Mouse (Mus musculus) liver, embryonic 14.5 days (tissue): ENCODE data around the gene Adamts4. TPM values are rescaled to one million over a fixed set of nuclear protein-coding genes. Genes with fewer than 3 reads are reported as not detected.

Source experiments
- ATAC-seq: fragments of 200-750 bp; cut with Nextera tagmentation; 2 replicates; pipeline ENCODE4 v1.8.0; 2017; ENCODE audit warnings: moderate number of reproducible peaks, mild to moderate bottlenecking, moderate library complexity; ENCODE audit not compliant: insufficient read depth
- DNase-seq, 3 experiments: peaks; one replicate each; pipeline ENCODE4 v3.0.0-alpha.2; 2012 to 2013; ENCODE audit warnings: low read depth in 3 of 3, low spot score in 3 of 3
- H3K27ac ChIP-seq: fragments of 300-500 bp; sonication (generic); 2 replicates; pipeline ENCODE4 v1.5.1; 2014; ENCODE audit warnings: moderate library complexity, mild to moderate bottlenecking, control low read depth, inconsistent platforms
- H3K27me3 ChIP-seq: fragments of 300-500 bp; sonication (generic); 2 replicates; pipeline ENCODE4 v1.6.1; 2014; ENCODE audit warnings: mild to moderate bottlenecking, low read length, moderate library complexity; ENCODE audit not compliant: control insufficient read depth, insufficient read depth
- H3K36me3 ChIP-seq: fragments of 300-500 bp; sonication (generic); replicated peaks from 2 replicates; pipeline ENCODE4 v1.6.1; 2014; ENCODE audit warnings: low read depth; ENCODE audit not compliant: control insufficient read depth, insufficient read depth
- H3K4me1 ChIP-seq, 2 experiments: fragments of 200-500 bp in 1 of 2; fragments of 300-500 bp in 1 of 2; sonication (generic) in 1 of 2; replicated peaks; 2 replicates each; pipeline ENCODE4 v1.6.1; 2012 to 2014; ENCODE audit warnings: antibody characterized with exemption in 1 of 2, inconsistent platforms in 1 of 2, low read length in 1 of 2; ENCODE audit not compliant: control insufficient read depth in 2 of 2, insufficient read depth in 2 of 2
- H3K4me2 ChIP-seq: fragments of 300-500 bp; sonication (generic); 2 replicates; pipeline ENCODE4 v1.6.1; 2014; ENCODE audit warnings: low read depth, mild to moderate bottlenecking, control low read depth, moderate library complexity
- H3K4me3 ChIP-seq, 2 experiments: fragments of 200-500 bp in 1 of 2; fragments of 300-500 bp in 1 of 2; sonication (generic) in 1 of 2; 2 replicates each; pipeline ENCODE4 v1.5.1; 2012 to 2014; ENCODE audit warnings: low read depth in 2 of 2, low read length in 2 of 2, mild to moderate bottlenecking in 2 of 2, control low read depth in 1 of 2, inconsistent platforms in 1 of 2, moderate library complexity in 1 of 2; ENCODE audit not compliant: insufficient read depth in 1 of 2
- H3K9ac ChIP-seq: fragments of 300-500 bp; sonication (generic); replicated peaks from 2 replicates; pipeline ENCODE4 v1.6.1; 2014; ENCODE audit warnings: mild to moderate bottlenecking, control low read depth, moderate library complexity
- H3K9me3 ChIP-seq: fragments of 300-500 bp; sonication (generic); 2 replicates; pipeline ENCODE4 v1.6.1; 2016; ENCODE audit warnings: low read length, mixed read lengths; ENCODE audit not compliant: control insufficient read depth
- CTCF ChIP-seq: IDR thresholded peaks from 2 replicates; pipeline ENCODE4 v1.5.1; 2016; ENCODE audit warnings: antibody characterized with exemption, low read depth, control low read depth
- EP300 ChIP-seq: IDR thresholded peaks from 2 replicates; pipeline ENCODE4 v1.6.1; 2016; ENCODE audit warnings: antibody characterized with exemption, low read depth
- WGBS: fragments of 180-500 bp; shearing (Covaris S2); extraction: QIAGEN DNeasy Blood & Tissue Kit; methylation state at CpG from one replicate; pipeline ENCODE4 v1.1.7; 2014; ENCODE audit not compliant: insufficient replicate concordance; 5-methylcytosine and 5-hydroxymethylcytosine counted together
- polyA plus RNA-seq, 2 experiments: library from polyadenylated mRNA; depleted of rRNA in 1 of 2; stranded (reverse) in 1 of 2; unstranded in 1 of 2; fragments of >200 nt; fragmentation: Nextera tagmentation in 1 of 2; extraction: Ambion mirVana in 1 of 2; gene quantifications; 2 replicates each; pipeline versions ENCODE4 v1.2.1 to v1.2.3; 2012 to 2014

The Adamts4 gene
- polyA plus RNA-seq, 2 experiments = 0.13 to 0.17 TPM

- Histone ChIP-seq H3K9me3 (no peaks in the 10 kb centered on the region), H3K27me3 (peaks cover 25% of the 10 kb centered on the region), H3K4me1 (peaks cover 6 to 9% of the 10 kb centered on the region in 2 experiments), H3K27ac (no peak overlapping the region), H3K36me3 (no peaks in the 10 kb centered on the region), H3K4me3 (no peak overlapping the region), H3K4me2 (no peak overlapping the region), H3K9ac (no peak overlapping the region)
- ATAC-seq = no peak
- DNase-seq = no peak
- 24% methylated on average over 13 of the region's 13 CpGs for WGBS
- no peak for TF ChIP-seq CTCF
- TF ChIP-seq EP300 = no peak
Measured at GRCm38 (mm10) chr1:171251594-171252324, 1.5 kb downstream of the Adamts4 start.

- WGBS = 62% methylated on average over 17 of the region's 17 CpGs
- Histone ChIP-seq H3K9me3 (no peaks in the 10 kb centered on the region), H3K36me3 (no peaks in the 10 kb centered on the region), H3K4me1 (peaks cover 6 to 8% of the 10 kb centered on the region in 2 experiments), H3K9ac (no peak overlapping the region), H3K4me2 (no peak overlapping the region), H3K27ac (no peak overlapping the region), H3K27me3 (peaks cover 25% of the 10 kb centered on the region), H3K4me3 (no peak overlapping the region)
- DNase-seq (no peak), ATAC-seq (no peak)
- no peak for TF ChIP-seq CTCF
- no peak for TF ChIP-seq EP300
Measured at GRCm38 (mm10) chr1:171252415-171252814, 2.2 kb downstream of the Adamts4 start.

GRCm38 (mm10) chr1:171256095-171256818 lies 6.0 kb downstream of the Adamts4 start:
- H3K4me2 ChIP-seq = no peak overlapping the region
- TF ChIP-seq CTCF = no peak
- TF ChIP-seq EP300 = no peak
- no peak overlapping the region for H3K9ac ChIP-seq
- no peak overlapping the region for H3K4me3 ChIP-seq
- peaks cover 18% of the 10 kb centered on the region for H3K27me3 ChIP-seq
- no peaks in the 10 kb centered on the region for H3K9me3 ChIP-seq
- WGBS = 76% methylated on average over 24 of the region's 24 CpGs
- no peak overlapping the region for H3K27ac ChIP-seq
- DNase-seq (no peak), ATAC-seq (no peak)
- peaks cover 0 to 10% of the 10 kb centered on the region in 2 experiments; a peak in 2 of 4 replicates for H3K4me1 ChIP-seq
- no peaks in the 10 kb centered on the region for H3K36me3 ChIP-seq

- peaks cover 0 to 11% of the 10 kb centered on the region in 2 experiments; a peak in 2 of 4 replicates for H3K4me1 ChIP-seq
- H3K27ac ChIP-seq = no peak overlapping the region
- H3K27me3 ChIP-seq = peaks cover 13% of the 10 kb centered on the region
- H3K4me3 ChIP-seq = no peak overlapping the region
- ATAC-seq = no peak
- 53% methylated on average over 15 of the region's 15 CpGs for WGBS
- H3K9me3 ChIP-seq = no peaks in the 10 kb centered on the region
- no peaks in the 10 kb centered on the region for H3K36me3 ChIP-seq
- H3K9ac ChIP-seq = no peak overlapping the region
- TF ChIP-seq CTCF = peak; percentile 85
- TF ChIP-seq EP300 = no peak
- DNase-seq = peak in 1 of 3 experiments; percentile 63
- H3K4me2 ChIP-seq = no peak overlapping the region
Measured at GRCm38 (mm10) chr1:171256937-171257548, 6.8 kb downstream of the Adamts4 start.

GRCm38 (mm10) chr1:171257781-171258180 lies 7.6 kb downstream of the Adamts4 start:
- Histone ChIP-seq H3K4me3 (no peak overlapping the region), H3K36me3 (no peaks in the 10 kb centered on the region), H3K27ac (no peak overlapping the region), H3K4me1 (peaks cover 0 to 15% of the 10 kb centered on the region in 2 experiments; a peak in 2 of 4 replicates), H3K4me2 (no peak overlapping the region), H3K27me3 (peaks cover 10% of the 10 kb centered on the region), H3K9me3 (no peaks in the 10 kb centered on the region), H3K9ac (no peak overlapping the region)
- ATAC-seq (no peak), DNase-seq (no peak)
- WGBS = 62% methylated on average over 9 of the region's 9 CpGs
- TF ChIP-seq EP300 (no peak), CTCF (no peak)
